Mouse (Mus musculus) kidney, postnatal 10 days (tissue): ENCODE measurements around the gene Olfr981.
"Not testable (repeated sequence)": the region's sequence is repeated elsewhere in the genome, so short reads cannot be mapped to it uniquely, and the experiment has no call there.

Source experiments
- DNase-seq: peaks from one replicate; pipeline ENCODE4 v3.0.0; 2021; ENCODE audit warnings: mixed read lengths

Gene Olfr981

GRCm38 (mm10) chr9:40021164-40021563, at the start of gene Olfr981:
Gene Olfr981, plus strand, starts transcription at chr9:40021464.
- DNase-seq: no peak

GRCm38 (mm10) chr9:39976581-39977145, 44.6 kb upstream of the Olfr981 start:
- not testable (repeated sequence) for DNase-seq

- DNase-seq: no peak
Observed at GRCm38 (mm10) chr9:39991813-39992212, 29.5 kb upstream of the Olfr981 start, which contains the start of gene Olfr978. Gene Olfr978, plus strand, starts transcription at chr9:39992113.

GRCm38 (mm10) chr9:40003365-40003764, 17.9 kb upstream of the Olfr981 start, which contains the start of gene Olfr979:
Gene Olfr979, minus strand, starts transcription at chr9:40003465.
- no peak for DNase-seq

GRCm38 (mm10) chr9:40009482-40009881, 11.8 kb upstream of the Olfr981 start, which contains the start of gene Olfr980:
Gene Olfr980, minus strand, starts transcription at chr9:40009582.
- no peak for DNase-seq

- DNase-seq: no peak
Observed at GRCm38 (mm10) chr9:40050138-40050537, 28.9 kb downstream of the Olfr981 start.

- no peak for DNase-seq
Observed at GRCm38 (mm10) chr9:40073529-40073928, 52.3 kb downstream of the Olfr981 start, which contains the start of gene Olfr982. Gene Olfr982, plus strand, starts transcription at chr9:40073829.
